Mouse (Mus musculus): Measurements from ENCODE around the gene Disp3.

Disp3 gene

GRCm38 (mm10) chr4:148220656-148221055 lies 67.1 kb downstream of the Disp3 start:
- in situ Hi-C loops (cut with MboI, MseI), result no loop called here

GRCm38 (mm10) chr4:148218238-148218637 lies 69.5 kb downstream of the Disp3 start:
- in situ Hi-C loops (cut with MboI, MseI), result no loop called here

GRCm38 (mm10) chr4:148215264-148215900 lies 72.4 kb downstream of the Disp3 start:
- in situ Hi-C loops (cut with MboI, MseI), result no loop called here

GRCm38 (mm10) chr4:148214460-148215136 lies 73.2 kb downstream of the Disp3 start:
- in situ Hi-C loops (cut with MboI, MseI), result no loop called here

GRCm38 (mm10) chr4:148204873-148205232 lies 82.9 kb downstream of the Disp3 start:
- in situ Hi-C loops (cut with MboI, MseI), result no loop called here

- in situ Hi-C loops (cut with MboI, MseI), result no loop called here
Measured at GRCm38 (mm10) chr4:148204061-148204872, 83.5 kb downstream of the Disp3 start.

- in situ Hi-C loops (cut with MboI, MseI), result no loop called here
Measured at GRCm38 (mm10) chr4:148203557-148203956, 84.2 kb downstream of the Disp3 start.

GRCm38 (mm10) chr4:148198721-148199120 lies 89.0 kb downstream of the Disp3 start:
- in situ Hi-C loops (cut with MboI, MseI), result no loop called here

GRCm38 (mm10) chr4:148194400-148194799 lies 93.4 kb downstream of the Disp3 start:
- in situ Hi-C loops (cut with MboI, MseI), result no loop called here

- in situ Hi-C loops (cut with MboI, MseI), result no loop called here
Measured at GRCm38 (mm10) chr4:148192707-148193245, 95.0 kb downstream of the Disp3 start.
